Comparison of ENCODE assay signal across 15 mouse cellular contexts in the genomic region with DNA sequence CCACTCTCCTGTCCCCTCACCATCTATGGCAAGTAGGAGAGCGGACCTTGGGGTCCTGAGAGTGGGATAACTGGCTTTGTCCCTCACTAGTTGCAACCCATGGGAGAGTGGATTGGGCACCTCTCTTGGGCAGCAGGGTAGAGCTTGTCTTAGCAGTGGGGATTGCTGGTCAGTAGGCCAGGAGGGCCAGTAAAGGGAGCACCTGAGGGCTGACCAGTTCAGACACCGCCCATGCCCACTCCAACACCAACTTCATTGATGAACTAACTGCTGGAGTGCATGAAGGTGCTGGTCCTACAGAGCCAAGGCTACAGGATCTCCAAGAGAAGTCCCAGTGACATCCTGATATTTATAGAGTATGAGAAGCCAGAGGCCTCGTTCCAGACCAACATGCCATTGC.
"Had no signal": no experiment of that assay in that cellular context is flagged by ENCODE, and none has a peak within 500 bp of the region (broad histone marks: within the 10 kb centered on the region; RNA-seq: fewer than 3 reads in every experiment).

No protein-coding gene starts in this region.

- H3K9ac ChIP-seq: liver, embryonic 14.5 days; lung, embryonic 14.5 days; neural tube, embryonic 12.5 days; stomach, embryonic 15.5 days had no signal

- H3K27me3 ChIP-seq: megakaryocyte, embryonic 14.5 days; neural tube, embryonic 12.5 days; stomach, embryonic 15.5 days had no signal

- DNase-seq: lung, adult 18-20 months; lung, embryonic 14.5 days; lung, postnatal 10 days; lung, postnatal 4 days; right cerebral cortex, postnatal 14 days; thymus, adult 2 months; thymus, postnatal 25 days; thymus, postnatal 4 days had no signal

- H3K4me1 ChIP-seq: megakaryocyte, embryonic 14.5 days; neural tube, embryonic 12.5 days; stomach, embryonic 15.5 days had no signal

- H3K4me3 ChIP-seq: megakaryocyte, embryonic 14.5 days; neural tube, embryonic 12.5 days; stomach, embryonic 15.5 days had no signal

- H3K9me3 ChIP-seq: neural tube, embryonic 12.5 days; stomach, embryonic 15.5 days had no signal

- H3K4me2 ChIP-seq: lung, embryonic 14.5 days; midbrain, embryonic 11.5 days; neural tube, embryonic 12.5 days; stomach, embryonic 15.5 days had no signal

- H3K27ac ChIP-seq: liver, embryonic 14.5 days; neural tube, embryonic 12.5 days; stomach, embryonic 15.5 days; stomach, postnatal 0 days had no signal

- H3K36me3 ChIP-seq: neural tube, embryonic 12.5 days; stomach, embryonic 15.5 days had no signal

- ATAC-seq: midbrain, embryonic 16.5 days had no signal
